20 mouse cellular contexts compared by ENCODE assay signal in the genomic region with DNA sequence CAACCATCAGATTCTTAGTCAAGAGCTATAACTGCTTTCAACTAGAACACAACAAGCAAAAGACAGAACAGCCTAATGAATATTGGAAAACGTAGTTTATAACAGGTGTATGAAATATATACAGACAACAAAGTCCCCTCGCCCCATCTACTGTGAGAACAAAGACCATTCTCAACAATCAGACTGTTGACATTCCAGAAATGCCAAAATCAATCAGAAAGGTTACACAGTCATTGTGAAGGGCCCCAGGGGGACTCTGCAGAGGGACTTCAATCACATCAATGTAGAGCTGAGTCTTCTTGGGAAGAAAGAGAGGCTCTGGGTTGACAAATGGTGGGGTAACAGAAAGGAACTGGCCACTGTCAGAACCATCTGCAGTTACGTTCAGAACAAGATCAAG. TPM values are rescaled to one million over a fixed set of nuclear protein-coding genes. Genes with fewer than 3 reads are reported as not detected.
"Had no signal": no experiment of that assay in that cellular context is flagged by ENCODE, and none has a peak within 500 bp of the region (broad histone marks: within the 10 kb centered on the region; RNA-seq: fewer than 3 reads in every experiment).

No protein-coding gene starts in this region.

- H3K36me3 ChIP-seq: limb, embryonic 12.5 days; liver, embryonic 13.5 days; lung, embryonic 15.5 days; neural tube, embryonic 15.5 days; stomach, embryonic 15.5 days had no signal

- H3K9ac ChIP-seq: limb, embryonic 12.5 days; liver, embryonic 13.5 days; liver, postnatal 0 days; lung, embryonic 15.5 days; midbrain, embryonic 12.5 days; neural tube, embryonic 15.5 days; stomach, embryonic 15.5 days had no signal

- DNase-seq: kidney, adult 8-10 months; kidney, postnatal 36 days; layer of hippocampus, adult 9-11 months; layer of hippocampus, postnatal 36 days; liver; liver, embryonic 13.5 days; liver, postnatal 0 days; lung, postnatal 14 days; right cerebral cortex, postnatal 14 days; thymus, adult 2 months; thymus, postnatal 25 days had no signal

- H3K27ac ChIP-seq: limb, embryonic 12.5 days; liver, embryonic 13.5 days; lung, embryonic 15.5 days; macrophage; midbrain, embryonic 12.5 days; neural tube, embryonic 15.5 days; stomach, embryonic 15.5 days had no signal

- ATAC-seq: liver, postnatal 0 days had no signal

- H3K4me2 ChIP-seq: limb, embryonic 12.5 days; liver, embryonic 13.5 days; lung, embryonic 15.5 days; midbrain, embryonic 12.5 days; neural tube, embryonic 15.5 days; stomach, embryonic 15.5 days had no signal

- H3K9me3 ChIP-seq: limb, embryonic 12.5 days; liver, embryonic 13.5 days; lung, embryonic 15.5 days; midbrain, embryonic 12.5 days; neural tube, embryonic 15.5 days; stomach, embryonic 15.5 days had no signal

- H3K27me3 ChIP-seq: limb, embryonic 12.5 days; liver, embryonic 13.5 days; lung, embryonic 15.5 days; midbrain, embryonic 12.5 days; neural tube, embryonic 15.5 days; stomach, embryonic 15.5 days had no signal

- H3K4me1 ChIP-seq: limb, embryonic 12.5 days; liver, embryonic 13.5 days; lung, embryonic 15.5 days; megakaryocyte, embryonic 14.5 days; neural tube, embryonic 15.5 days; stomach, embryonic 15.5 days had no signal

- H3K4me3 ChIP-seq: limb, embryonic 12.5 days; liver, embryonic 13.5 days; lung, embryonic 15.5 days; megakaryocyte, embryonic 14.5 days; midbrain, embryonic 12.5 days; neural tube, embryonic 15.5 days; stomach, embryonic 15.5 days had no signal

RNA-seq across cellular contexts. Expression of a gene that starts 12.1 kb away (rescaled TPM):
- polyA plus RNA-seq: macrophage; spleen, adult 2 months; testis, adult 2 months; thymus, adult 2 months had no signal
